Mouse (Mus musculus) layer of hippocampus, adult 11-12 months (tissue): ENCODE data around the gene Plxnb3.

Experiments used
- DNase-seq: peaks from one replicate; pipeline ENCODE4 v3.0.0; 2022; ENCODE audit warnings: low spot score

Gene Plxnb3

DNA sequence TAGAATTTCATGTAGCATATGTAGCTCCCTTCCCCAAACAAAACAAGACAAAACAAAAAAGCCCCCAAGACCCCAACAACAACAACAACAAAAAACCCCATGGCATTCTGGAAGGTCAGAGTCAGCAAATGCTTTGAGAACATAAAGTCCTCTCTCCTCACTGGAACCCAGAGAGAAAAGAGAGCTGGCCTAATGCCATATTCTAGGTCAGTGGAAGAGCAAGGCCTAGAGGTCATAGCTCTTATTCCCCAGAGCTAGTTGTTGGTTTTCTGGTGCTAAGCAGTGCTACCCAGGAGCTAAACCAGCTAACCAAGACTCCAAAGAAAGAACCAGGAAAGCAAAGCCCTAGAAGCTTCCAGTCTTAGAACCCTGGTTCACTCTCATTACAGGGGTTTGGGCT, 28.8 kb downstream of the Plxnb3 start:
- DNase-seq, result no peak

DNA sequence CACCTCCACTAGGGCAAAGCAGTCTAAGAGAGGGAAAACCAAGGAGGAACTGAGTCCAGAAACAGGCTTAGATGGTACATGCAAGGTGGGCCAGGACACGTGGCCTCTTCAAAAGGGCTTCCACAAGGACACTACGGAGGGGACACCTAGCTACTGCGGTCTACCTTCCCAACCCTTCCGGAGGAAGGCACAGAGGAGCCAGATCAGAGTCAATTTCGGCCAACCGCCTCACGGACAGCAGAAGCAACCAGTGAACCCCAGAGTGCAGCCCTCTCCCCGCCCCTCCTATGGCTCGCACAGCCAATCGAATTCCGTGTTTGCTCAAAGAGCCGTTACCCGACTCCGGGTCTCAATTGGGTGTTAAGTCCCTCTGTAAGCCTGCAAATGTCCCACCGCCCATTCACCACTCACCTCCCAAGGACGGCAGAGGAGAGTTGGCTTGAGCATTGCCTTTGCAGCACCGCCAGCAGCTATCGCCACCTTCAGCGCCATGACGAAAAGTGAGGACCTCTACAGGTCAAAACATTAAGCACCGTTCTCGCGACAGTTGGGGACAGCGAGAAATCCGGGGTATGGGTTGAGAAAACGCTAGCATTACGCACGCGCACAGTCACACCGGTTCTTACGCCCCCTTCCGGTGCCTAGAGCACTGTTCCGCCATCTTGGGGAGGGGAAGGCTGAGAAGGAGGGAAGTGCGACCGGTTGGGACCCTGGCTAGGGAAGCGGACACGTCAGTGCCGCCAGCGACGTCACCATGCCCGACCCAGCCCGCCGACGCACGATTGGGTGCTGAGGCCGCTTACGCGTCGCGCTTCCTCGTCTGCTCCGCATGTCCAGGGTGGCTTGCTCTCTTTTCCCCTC, 29.7 kb downstream of the Plxnb3 start, which contains the start of the genes Idh3g and Ssr4:
Gene Idh3g, minus strand, starts transcription at position 534 of the 861 bp plus-strand sequence.
Gene Ssr4, plus strand, starts transcription at position 665 of the 861 bp plus-strand sequence.
- DNase-seq, result peak; percentile 92

- no peak for DNase-seq
These were observed 30.3 kb downstream of the Plxnb3 start for GRCm38 (mm10) chrX:73787225-73787558.

- no peak for DNase-seq
These were observed 31.6 kb downstream of the Plxnb3 start for GRCm38 (mm10) chrX:73788501-73788900.

GRCm38 (mm10) chrX:73793039-73793438, 36.1 kb downstream of the Plxnb3 start:
- DNase-seq, result no peak

DNA sequence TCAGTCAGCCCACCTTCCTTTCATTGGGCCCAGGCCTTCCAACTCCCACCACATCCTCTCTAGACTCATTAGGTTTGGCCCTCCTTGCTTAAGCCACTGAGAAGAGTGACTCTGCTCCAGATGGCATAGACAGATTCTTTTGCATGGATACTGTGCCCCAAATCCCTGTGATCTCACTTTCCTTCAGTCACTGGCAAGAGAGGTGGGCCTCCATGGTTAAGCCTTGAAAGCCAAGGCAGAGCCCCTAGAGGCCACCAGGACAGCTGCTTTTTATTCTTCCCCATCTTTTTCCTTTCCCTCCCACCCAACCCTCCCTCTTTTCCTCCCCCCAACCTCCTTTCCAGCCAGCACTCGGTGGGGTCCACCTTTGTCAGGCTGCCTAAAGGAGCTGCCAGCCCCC, 36.6 kb downstream of the Plxnb3 start:
- DNase-seq, result no peak

GRCm38 (mm10) chrX:73797511-73797910, 40.6 kb downstream of the Plxnb3 start:
- DNase-seq, result no peak

- peak; percentile 67 for DNase-seq
These were observed 41.6 kb downstream of the Plxnb3 start for GRCm38 (mm10) chrX:73798502-73798901.

GRCm38 (mm10) chrX:73805814-73806213, 48.9 kb downstream of the Plxnb3 start:
- no peak for DNase-seq

DNA sequence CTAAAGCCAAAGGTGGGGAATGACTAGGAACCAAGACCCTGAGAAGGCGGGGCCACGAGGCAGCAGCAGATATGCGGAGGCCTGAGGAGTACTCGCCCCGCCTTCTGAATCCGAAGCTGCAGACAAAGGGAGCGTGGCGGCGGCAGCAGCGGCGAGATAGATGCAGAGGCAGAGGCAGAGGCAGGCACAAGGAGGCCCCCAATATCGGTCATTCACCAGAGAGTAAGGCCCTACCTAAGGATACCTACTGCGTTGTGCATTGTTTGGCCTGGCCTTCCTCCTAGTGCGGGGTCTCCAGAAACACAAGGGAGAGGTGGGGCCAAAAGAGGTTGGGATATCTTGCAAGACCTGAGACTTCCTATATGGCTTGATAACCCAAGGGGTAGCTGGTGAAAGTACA, 58.2 kb downstream of the Plxnb3 start:
- no peak for DNase-seq

GRCm38 (mm10) chrX:73816596-73817314, 59.9 kb downstream of the Plxnb3 start:
- DNase-seq, result no peak
